Mouse (Mus musculus): ENCODE results near the gene Rapgefl1. TPM values are rescaled to one million over a fixed set of nuclear protein-coding genes. Genes with fewer than 3 reads are reported as not detected.

Rapgefl1 gene
- polyA plus RNA-seq, 1 experiment from 2014 or later, result 4.1 TPM

Other genes with a start within 250 kb of the Rapgefl1 start
- gene Ormdl3, start 249.4 kb upstream of the Rapgefl1 start, polyA plus RNA-seq (2016; fragmentation: Nextera tagmentation; extraction: Ambion mirVana), result 69.8 and 71.4 TPM in 2 replicates
- gene Lrrc3c, start 238.5 kb upstream of the Rapgefl1 start, polyA plus RNA-seq (2016; fragmentation: Nextera tagmentation; extraction: Ambion mirVana), result not detected in 2 replicates
- gene Gm12355, start 211.1 kb upstream of the Rapgefl1 start, polyA plus RNA-seq (2016; fragmentation: Nextera tagmentation; extraction: Ambion mirVana), result 0.49 and 0.55 TPM in 2 replicates
- not detected in 2 replicates for gene Gsdma3, start 210.4 kb upstream of the Rapgefl1 start, polyA plus RNA-seq (2016; fragmentation: Nextera tagmentation; extraction: Ambion mirVana)
- not detected in 2 replicates for gene Gsdma2, start 190.0 kb upstream of the Rapgefl1 start, polyA plus RNA-seq (2016; fragmentation: Nextera tagmentation; extraction: Ambion mirVana)
- gene Gsdma, start 172.4 kb upstream of the Rapgefl1 start, polyA plus RNA-seq (2016; fragmentation: Nextera tagmentation; extraction: Ambion mirVana), result not detected in 2 replicates
- gene Psmd3, start 154.2 kb upstream of the Rapgefl1 start, polyA plus RNA-seq (2016; fragmentation: Nextera tagmentation; extraction: Ambion mirVana), result 222 and 226 TPM in 2 replicates
- gene Csf3, start 135.5 kb upstream of the Rapgefl1 start, polyA plus RNA-seq (2016; fragmentation: Nextera tagmentation; extraction: Ambion mirVana), result not detected in 2 replicates
- 85.0 and 86.9 TPM in 2 replicates for gene Med24, start 107.3 kb upstream of the Rapgefl1 start, polyA plus RNA-seq (2016; fragmentation: Nextera tagmentation; extraction: Ambion mirVana)
- gene Thra, start 96.1 kb upstream of the Rapgefl1 start, polyA plus RNA-seq (2016; fragmentation: Nextera tagmentation; extraction: Ambion mirVana), result 67.2 and 68.4 TPM in 2 replicates
- gene Nr1d1, start 61.5 kb upstream of the Rapgefl1 start, polyA plus RNA-seq (2016; fragmentation: Nextera tagmentation; extraction: Ambion mirVana), result 1.2 and 1.3 TPM in 2 replicates
- gene Msl1, start 41.3 kb upstream of the Rapgefl1 start, polyA plus RNA-seq (2016; fragmentation: Nextera tagmentation; extraction: Ambion mirVana), result 38.8 and 40.4 TPM in 2 replicates
- gene Casc3, start 31.9 kb upstream of the Rapgefl1 start, polyA plus RNA-seq (2016; fragmentation: Nextera tagmentation; extraction: Ambion mirVana), result 62.5 and 66.5 TPM in 2 replicates
- 4.7 and 5.0 TPM in 2 replicates for gene Wipf2, start 26.9 kb downstream of the Rapgefl1 start, polyA plus RNA-seq (2016; fragmentation: Nextera tagmentation; extraction: Ambion mirVana)
- 19.0 and 20.2 TPM in 2 replicates for gene Cdc6, start 71.0 kb downstream of the Rapgefl1 start, polyA plus RNA-seq (2016; fragmentation: Nextera tagmentation; extraction: Ambion mirVana)
- gene Rara, start 91.0 kb downstream of the Rapgefl1 start, polyA plus RNA-seq (2016; fragmentation: Nextera tagmentation; extraction: Ambion mirVana), result 38.6 and 46.9 TPM in 2 replicates
- gene Gjd3, start 146.2 kb downstream of the Rapgefl1 start, polyA plus RNA-seq (2016; fragmentation: Nextera tagmentation; extraction: Ambion mirVana), result 0.88 and 1.1 TPM in 2 replicates
- gene Top2a, start 187.4 kb downstream of the Rapgefl1 start, polyA plus RNA-seq (2016; fragmentation: Nextera tagmentation; extraction: Ambion mirVana), result 195 and 199 TPM in 2 replicates
- 428 and 445 TPM in 2 replicates for gene Igfbp4, start 204.5 kb downstream of the Rapgefl1 start, polyA plus RNA-seq (2016; fragmentation: Nextera tagmentation; extraction: Ambion mirVana)

Data from hindbrain, embryonic 12.5 days (tissue).